Comparison of ENCODE assay signal across 24 mouse cellular contexts in genomic region chr7:99033314-99033713, GRCm38 (mm10).
A peak's percentile ranks its signal among the peaks of the same experiment; 100 is the strongest.
DNase-seq lines count a peak whose midpoint lies in the region; ATAC-seq and TF ChIP-seq lines count a peak whose summit lies in the region.
"Had no signal": no experiment of that assay in that cellular context is flagged by ENCODE, and none has a peak within 500 bp of the region (broad histone marks: within the 10 kb centered on the region; RNA-seq: fewer than 3 reads in every experiment).

No protein-coding gene starts in this region.

- H3K27me3 ChIP-seq in kidney, embryonic 15.5 days: no peaks in the 10 kb centered on the region
- H3K27me3 ChIP-seq in kidney, postnatal 0 days (ENCODE audit: insufficient read depth, low read length): no peaks in the 10 kb centered on the region
- H3K27me3 ChIP-seq: CH12.LX; embryonic facial prominence, embryonic 12.5 days; forebrain, embryonic 13.5 days; forebrain, embryonic 15.5 days; Patski had no signal

- ATAC-seq in kidney, embryonic 15.5 days (replicated peaks; ENCODE audit: low FRiP score): peak; percentile 76
- ATAC-seq in kidney, postnatal 0 days (replicated peaks; ENCODE audit: low FRiP score, low read depth): no peak
- ATAC-seq: activated CD4-positive, CD25-positive, alpha-beta regulatory T cell, adult 4 months; CD4-positive, CD25-positive, alpha-beta regulatory T cell, adult 4 months; forebrain, embryonic 13.5 days; forebrain, embryonic 15.5 days; Patski had no signal

- H3K27ac ChIP-seq in gastrocnemius, adult 2 months: peak overlapping the region; percentile 53
- peak overlapping the region; percentile 82 for H3K27ac ChIP-seq in kidney, embryonic 15.5 days
- peak overlapping the region; percentile 71; the same call in 1 of the 2 replicates for H3K27ac ChIP-seq in kidney, postnatal 0 days
- H3K27ac ChIP-seq: embryonic facial prominence, embryonic 10.5 days; embryonic facial prominence, embryonic 12.5 days; forebrain, embryonic 13.5 days; forebrain, embryonic 15.5 days had no signal

- no peak for DNase-seq in gastrocnemius, adult 2 months
- DNase-seq in gastrocnemius, postnatal 36 days: no peak
- DNase-seq in kidney, postnatal 14 days: no peak
- DNase-seq in kidney, postnatal 0 days (ENCODE audit: low spot score): peak; percentile 82
- DNase-seq in kidney, adult 8-10 months: no peak
- DNase-seq: adrenal gland, adult 8-10 months; adrenal gland, postnatal 14 days; adrenal gland, postnatal 36 days; B cell, adult 2 months; cerebellum, adult 11-12 months; cerebellum, adult 2 months; cerebellum, adult 9-10 months; cerebellum, postnatal 10 days; cerebellum, postnatal 25 days had no signal

- H3K4me2 ChIP-seq in kidney, embryonic 15.5 days: no peak overlapping the region
- H3K4me2 ChIP-seq in kidney, postnatal 0 days (ENCODE audit: low read length): no peak overlapping the region
- H3K4me2 ChIP-seq: embryonic facial prominence, embryonic 12.5 days; forebrain, embryonic 13.5 days; forebrain, embryonic 15.5 days had no signal

- H3K9me3 ChIP-seq in kidney, embryonic 15.5 days (replicated peaks): no peaks in the 10 kb centered on the region
- H3K9me3 ChIP-seq in kidney, postnatal 0 days (replicated peaks; ENCODE audit: low read length): no peaks in the 10 kb centered on the region
- H3K9me3 ChIP-seq: embryonic facial prominence, embryonic 10.5 days; embryonic facial prominence, embryonic 12.5 days; forebrain, embryonic 13.5 days; forebrain, embryonic 15.5 days; G1E had no signal

- no peak for TF ChIP-seq CTCF in gastrocnemius, adult 2 months (IDR thresholded peaks at IDR 0.05)
- TF ChIP-seq CTCF in kidney, postnatal 0 days (IDR thresholded peaks at IDR 0.05; ENCODE audit: low read depth): no peak

- WGBS in kidney, embryonic 15.5 days: 62% methylated on average over 3 of the region's 3 CpGs
- 54% methylated on average over 3 of the region's 3 CpGs for WGBS in kidney, postnatal 0 days

- H3K36me3 ChIP-seq in kidney, embryonic 15.5 days: peaks cover 10% of the 10 kb centered on the region; the same call in 1 of the 2 replicates
- H3K36me3 ChIP-seq in kidney, postnatal 0 days (ENCODE audit: insufficient read depth, low read length): no peaks in the 10 kb centered on the region
- H3K36me3 ChIP-seq: embryonic facial prominence, embryonic 12.5 days; forebrain, embryonic 15.5 days had no signal

- H3K4me3 ChIP-seq in gastrocnemius, adult 2 months: no peak overlapping the region
- H3K4me3 ChIP-seq in kidney, embryonic 15.5 days (replicated peaks): no peak overlapping the region
- H3K4me3 ChIP-seq in kidney, postnatal 0 days (replicated peaks; ENCODE audit: low read depth, low read length): no peak overlapping the region
- H3K4me3 ChIP-seq: embryonic facial prominence, embryonic 10.5 days; embryonic facial prominence, embryonic 12.5 days; forebrain, embryonic 13.5 days; forebrain, embryonic 15.5 days had no signal

- intact Hi-C loops in gastrocnemius, adult 2 months (cut with DNase I): no loop called here
- intact Hi-C loops in gastrocnemius, postnatal 36 days (cut with DNase I): no loop called here

- H3K4me1 ChIP-seq in kidney, embryonic 15.5 days: peaks cover 9% of the 10 kb centered on the region
- H3K4me1 ChIP-seq in kidney, postnatal 0 days (replicated peaks; ENCODE audit: insufficient read depth, low read length): no peaks in the 10 kb centered on the region
- H3K4me1 ChIP-seq: forebrain, embryonic 13.5 days had no signal

- H3K9ac ChIP-seq in kidney, embryonic 15.5 days: no peak overlapping the region
- H3K9ac ChIP-seq in kidney, postnatal 0 days (ENCODE audit: low read depth, low read length): no peak overlapping the region
- H3K9ac ChIP-seq: embryonic facial prominence, embryonic 12.5 days; forebrain, embryonic 13.5 days; forebrain, embryonic 15.5 days had no signal
